Mouse (Mus musculus) CH12.LX (cell line): ENCODE measurements around the gene Slc19a2. TPM values are rescaled to one million over a fixed set of nuclear protein-coding genes. Genes with fewer than 3 reads are reported as not detected.

ENCODE experiments used
- DNase-seq: peaks from one replicate; pipeline ENCODE4 v3.0.0-alpha.2; 2013; ENCODE audit errors: extremely low read depth
- H3K27ac ChIP-seq: 2 replicates; pipeline ENCODE4 v1.5.1; 2012; ENCODE audit warnings: low read depth, mild to moderate bottlenecking, control low read depth, moderate library complexity; ENCODE audit not compliant: insufficient read depth
- H3K27me3 ChIP-seq: replicated peaks from 2 replicates; pipeline ENCODE3; 2012; ENCODE audit warnings: inconsistent platforms
- H3K36me3 ChIP-seq, 2 experiments: replicated peaks in 1 of 2; 2 replicates each; pipeline versions ENCODE3 to v1.6.1; 2012; ENCODE audit warnings: inconsistent platforms in 1 of 2, low read length in 1 of 2, mild to moderate bottlenecking in 1 of 2, mixed read lengths in 1 of 2, moderate library complexity in 1 of 2; ENCODE audit not compliant: control insufficient read depth in 1 of 2, insufficient read depth in 1 of 2
- H3K4me1 ChIP-seq, 2 experiments: 2 replicates each; pipeline ENCODE4 v1.6.1; 2012; ENCODE audit warnings: inconsistent platforms in 1 of 2, moderate library complexity in 1 of 2; ENCODE audit not compliant: insufficient read depth in 2 of 2, control insufficient read depth in 1 of 2
- H3K4me2 ChIP-seq: 2 replicates; pipeline ENCODE4 v1.6.1; 2012; ENCODE audit warnings: low read depth, mild to moderate bottlenecking, control low read depth; ENCODE audit not compliant: poor library complexity, insufficient read depth, severe bottlenecking
- H3K4me3 ChIP-seq, 3 experiments: fragments of 150-350 bp in 1 of 3; sonication (generic) in 1 of 3; replicated peaks in 1 of 3; 2 replicates each; pipeline versions ENCODE3 to v1.5.1; 2011 to 2012; ENCODE audit warnings: low read depth in 2 of 3, low read length in 2 of 3, mild to moderate bottlenecking in 2 of 3, moderate library complexity in 2 of 3, control low read depth in 1 of 3, improper control_type of control experiment in 1 of 3, inconsistent platforms in 1 of 3, mixed read lengths in 1 of 3; ENCODE audit not compliant: poor library complexity in 1 of 3
- H3K79me2 ChIP-seq: replicated peaks from 2 replicates; pipeline ENCODE4 v1.6.1; 2012; ENCODE audit warnings: mild to moderate bottlenecking, moderate library complexity; ENCODE audit not compliant: control insufficient read depth, poor library complexity, insufficient read depth, severe bottlenecking; ENCODE audit errors: extremely low read depth
- H3K9ac ChIP-seq: 2 replicates; pipeline ENCODE4 v1.6.1; 2012; ENCODE audit warnings: low read depth, mild to moderate bottlenecking, control low read depth, moderate library complexity; ENCODE audit not compliant: insufficient read depth
- H3K9me3 ChIP-seq: replicated peaks from 2 replicates; pipeline ENCODE3; 2012; ENCODE audit warnings: low read length, inconsistent platforms, mixed read lengths
- BHLHE40 ChIP-seq: IDR thresholded peaks from 2 replicates; pipeline ENCODE4 v1.6.1; 2011; ENCODE audit warnings: mild to moderate bottlenecking, low read depth, low read length, improper control_type of control experiment
- CHD1 ChIP-seq: IDR thresholded peaks from 2 replicates; pipeline ENCODE4 v1.6.1; 2012; ENCODE audit warnings: low read depth, low read length, improper control_type of control experiment, inconsistent platforms
- CTCF ChIP-seq, 2 experiments: IDR thresholded peaks in 1 of 2; conservative IDR thresholded peaks in 1 of 2; 2 replicates each; pipeline ENCODE4 v1.5.1; 2011 to 2012; ENCODE audit warnings: low read depth in 2 of 2, low read length in 2 of 2, improper control_type of control experiment in 1 of 2, inconsistent platforms in 1 of 2, mild to moderate bottlenecking in 1 of 2, moderate library complexity in 1 of 2
- E2F4 ChIP-seq: IDR thresholded peaks from 2 replicates; pipeline ENCODE4 v1.6.1; 2011; ENCODE audit warnings: low read depth, low read length, improper control_type of control experiment; ENCODE audit not compliant: insufficient replicate concordance
- EP300 ChIP-seq: IDR thresholded peaks from 2 replicates; pipeline ENCODE4 v1.6.1; 2011; ENCODE audit warnings: low read length, improper control_type of control experiment
- ETS1 ChIP-seq: conservative IDR thresholded peaks from 2 replicates; pipeline ENCODE4 v1.6.1; 2012; ENCODE audit warnings: low read depth, mild to moderate bottlenecking, inconsistent platforms, low read length, improper control_type of control experiment, moderate library complexity
- GABPA ChIP-seq: IDR thresholded peaks from 2 replicates; pipeline ENCODE4 v1.6.1; 2012; ENCODE audit warnings: low read depth, low read length, improper control_type of control experiment, inconsistent platforms; ENCODE audit not compliant: insufficient replicate concordance
- HCFC1 ChIP-seq: IDR thresholded peaks from 2 replicates; pipeline ENCODE4 v1.6.1; 2012; ENCODE audit warnings: low read depth, mild to moderate bottlenecking, inconsistent platforms, low read length, improper control_type of control experiment
- JUN ChIP-seq: IDR thresholded peaks from 2 replicates; pipeline ENCODE4 v1.6.1; 2011; ENCODE audit warnings: low read depth, mild to moderate bottlenecking, low read length, improper control_type of control experiment, moderate library complexity; ENCODE audit not compliant: insufficient read depth
- JUND ChIP-seq: conservative IDR thresholded peaks from 2 replicates; pipeline ENCODE4 v1.6.1; 2011; ENCODE audit warnings: low read depth, low read length, improper control_type of control experiment
- KAT2A ChIP-seq: IDR thresholded peaks from 2 replicates; pipeline ENCODE4 v1.6.1; 2012; ENCODE audit warnings: low read length, improper control_type of control experiment, inconsistent platforms; ENCODE audit not compliant: insufficient replicate concordance
- MAFK ChIP-seq: IDR thresholded peaks from 2 replicates; pipeline ENCODE4 v1.6.1; 2011; ENCODE audit warnings: low read length, improper control_type of control experiment; ENCODE audit not compliant: insufficient replicate concordance
- MXI1 ChIP-seq: IDR thresholded peaks from 2 replicates; pipeline ENCODE4 v1.6.1; 2011; ENCODE audit warnings: mild to moderate bottlenecking, low read depth, low read length, improper control_type of control experiment
- MYC ChIP-seq: IDR thresholded peaks from 2 replicates; pipeline ENCODE4 v1.6.1; 2011; ENCODE audit warnings: low read depth, mild to moderate bottlenecking, improper control_type of control experiment, low read length
- NELFE ChIP-seq: IDR thresholded peaks from 2 replicates; pipeline ENCODE4 v1.6.1; 2011; ENCODE audit warnings: low read depth, low read length, improper control_type of control experiment
- NRF1 ChIP-seq: IDR thresholded peaks from 2 replicates; pipeline ENCODE4 v1.6.1; 2014; ENCODE audit warnings: low read depth, mild to moderate bottlenecking, inconsistent platforms, low read length, improper control_type of control experiment, moderate library complexity
- PAX5 ChIP-seq: IDR thresholded peaks from 2 replicates; pipeline ENCODE4 v1.6.1; 2012; ENCODE audit warnings: low read length, inconsistent platforms, mixed read lengths
- POLR2AphosphoS2 ChIP-seq: IDR thresholded peaks from 2 replicates; pipeline ENCODE4 v1.6.1; 2011; ENCODE audit warnings: low read depth, low read length, improper control_type of control experiment
- RAD21 ChIP-seq: IDR thresholded peaks from 2 replicates; pipeline ENCODE4 v1.6.1; 2011; ENCODE audit warnings: low read depth, mild to moderate bottlenecking, low read length, improper control_type of control experiment, moderate library complexity
- RCOR1 ChIP-seq: conservative IDR thresholded peaks from 2 replicates; pipeline ENCODE4 v1.6.1; 2012; ENCODE audit warnings: low read depth, mild to moderate bottlenecking, inconsistent platforms, low read length, improper control_type of control experiment
- SIN3A ChIP-seq: IDR thresholded peaks from 2 replicates; pipeline ENCODE4 v1.6.1; 2012; ENCODE audit warnings: low read length, improper control_type of control experiment, inconsistent platforms
- SMC3 ChIP-seq: IDR thresholded peaks from 2 replicates; pipeline ENCODE4 v1.6.1; 2011; ENCODE audit warnings: low read depth, low read length, improper control_type of control experiment
- TCF12 ChIP-seq: IDR thresholded peaks from 2 replicates; pipeline ENCODE4 v1.6.1; 2014; ENCODE audit warnings: low read depth, mild to moderate bottlenecking, inconsistent platforms, low read length, improper control_type of control experiment
- UBTF ChIP-seq: IDR thresholded peaks from 2 replicates; pipeline ENCODE4 v1.6.1; 2012; ENCODE audit warnings: low read depth, mild to moderate bottlenecking, inconsistent platforms, low read length, improper control_type of control experiment, moderate library complexity
- USF1 ChIP-seq: IDR thresholded peaks from 2 replicates; pipeline ENCODE4 v1.6.1; 2014; ENCODE audit warnings: low read depth, mild to moderate bottlenecking, inconsistent platforms, low read length, improper control_type of control experiment
- ZC3H11A ChIP-seq: IDR thresholded peaks from 2 replicates; pipeline ENCODE4 v1.6.1; 2012; ENCODE audit warnings: low read depth, mild to moderate bottlenecking, inconsistent platforms, low read length, improper control_type of control experiment
- ZMIZ1 ChIP-seq: IDR thresholded peaks from 2 replicates; pipeline ENCODE4 v1.6.1; 2012; ENCODE audit warnings: low read depth, mild to moderate bottlenecking, inconsistent platforms, low read length, improper control_type of control experiment
- ZNF384 ChIP-seq: IDR thresholded peaks from 2 replicates; pipeline ENCODE4 v1.6.1; 2012; ENCODE audit warnings: low read depth, low read length, improper control_type of control experiment, inconsistent platforms
- dilution Hi-C: fragments of 300-500 bp; cut with MboI; formaldehyde crosslinking; loops from 2 replicates; pipeline ENCODE4 v1.14.3; 2020; ENCODE audit warnings: low sequenced_read_pairs; ENCODE audit not compliant: extremely low pct_unique_long_range_greater_than_20kb, extremely low pct_ligation_motif_present
- in situ Hi-C: fragments of 300-500 bp; cut with MboI; formaldehyde crosslinking; loops from 3 replicates; pipeline ENCODE4 v1.14.3; 2019; ENCODE audit warnings: low sequenced_read_pairs, low pct_ligation_motif_present, low pct_unique_long_range_greater_than_20kb, mixed read lengths
- polyA plus RNA-seq: library from polyadenylated mRNA; unstranded; fragments of >175 nt; gene quantifications from 2 replicates; pipeline ENCODE4 v1.2.1, GENCODE M21; 2012; ENCODE audit warnings: low read depth; ENCODE audit not compliant: insufficient read length
- total RNA-seq, 2 experiments: library from RNA; depleted of rRNA; stranded (reverse); fragments of 300-350 nt in 1 of 2; fragments of >200 nt in 1 of 2; gene quantifications; 2 replicates each; pipeline ENCODE4 v1.2.3; 2012 to 2014

The Slc19a2 gene
- total and polyA plus RNA-seq, 3 experiments: 11.6 to 28.4 (median 16.8) TPM

- in situ Hi-C loops: no loop called here
- peaks cover 30 to 69% of the 10 kb centered on the region in 2 experiments for H3K36me3 ChIP-seq
Measured at GRCm38 (mm10) chr1:164292040-164292439, 43.2 kb downstream of the Slc19a2 start.

GRCm38 (mm10) chr1:164294071-164294470, 45.2 kb downstream of the Slc19a2 start:
- Histone ChIP-seq H3K9ac (no peak overlapping the region), H3K36me3 (peaks cover 44 to 81% of the 10 kb centered on the region in 2 experiments), H3K4me2 (no peak overlapping the region), H3K79me2 (no peaks in the 10 kb centered on the region), H3K27me3 (no peaks in the 10 kb centered on the region), H3K9me3 (no peaks in the 10 kb centered on the region), H3K27ac (no peak overlapping the region), H3K4me3 (no peak overlapping the region), H3K4me1 (no peaks in the 10 kb centered on the region)
- in situ Hi-C loops: no loop called here
- dilution Hi-C loops: no loop called here
- no peak for TF ChIP-seq POLR2AphosphoS2
- no peak for TF ChIP-seq EP300
- TF ChIP-seq ETS1: no peak
- TF ChIP-seq HCFC1: no peak
- no peak for TF ChIP-seq PAX5
- no peak for TF ChIP-seq MXI1
- TF ChIP-seq USF1: no peak
- no peak for TF ChIP-seq E2F4
- TF ChIP-seq MAFK: no peak
- TF ChIP-seq JUND: no peak
- no peak for TF ChIP-seq TCF12
- TF ChIP-seq RCOR1: no peak
- no peak for TF ChIP-seq GABPA
- TF ChIP-seq BHLHE40: no peak
- TF ChIP-seq ZC3H11A: no peak
- no peak for TF ChIP-seq SMC3
- no peak for TF ChIP-seq UBTF
- TF ChIP-seq NELFE: no peak
- no peak for TF ChIP-seq ZNF384
- no peak for DNase-seq

More at GRCm38 (mm10) chr1:164292040-164292439, 43.2 kb downstream of the Slc19a2 start:
- H3K9ac ChIP-seq: no peak overlapping the region
- no peaks in the 10 kb centered on the region for H3K79me2 ChIP-seq
- no peak for DNase-seq
- dilution Hi-C loops: no loop called here
- no peaks in the 10 kb centered on the region for H3K4me1 ChIP-seq
- H3K27ac ChIP-seq: no peak overlapping the region
- H3K4me3 ChIP-seq: no peak overlapping the region
- no peak for TF ChIP-seq ZMIZ1
- no peak; the same call in 1 of the 2 replicates for TF ChIP-seq RAD21
- TF ChIP-seq SIN3A: no peak
- no peak for TF ChIP-seq CHD1
- TF ChIP-seq NRF1: no peak
- TF ChIP-seq MAFK: no peak
- no peak for TF ChIP-seq USF1
- no peak for TF ChIP-seq JUN
- TF ChIP-seq KAT2A: no peak
- TF ChIP-seq JUND: no peak
- TF ChIP-seq CTCF (conservative IDR thresholded peaks at IDR 0.05 in 1 of 2, IDR thresholded peaks at IDR 0.05 in 1 of 2; ENCODE audit: low read depth in 2 of 2, low read length in 2 of 2): no peak
- no peak for TF ChIP-seq MYC
- TF ChIP-seq EP300: no peak
- no peaks in the 10 kb centered on the region for H3K27me3 ChIP-seq
- no peak overlapping the region for H3K4me2 ChIP-seq
- H3K9me3 ChIP-seq: no peaks in the 10 kb centered on the region
